Mouse (Mus musculus) lung, postnatal 25 days (tissue): Measurements from ENCODE around the gene Nt5dc3.

Experiments
- DNase-seq: peaks from one replicate; pipeline ENCODE4 v3.0.0; 2022; ENCODE audit warnings: low spot score

Gene Nt5dc3

GRCm38 (mm10) chr10:86880071-86880806, 101.4 kb downstream of the Nt5dc3 start:
- peak; percentile 10 for DNase-seq

- DNase-seq: no peak
These were observed 102.6 kb downstream of the Nt5dc3 start for GRCm38 (mm10) chr10:86881448-86881847.

GRCm38 (mm10) chr10:86886434-86886833, 107.6 kb downstream of the Nt5dc3 start:
- DNase-seq: no peak
